Mouse (Mus musculus) lung, postnatal 0 days (tissue): Measurements from ENCODE around the gene Hook2.

Experiments
- CTCF ChIP-seq: IDR thresholded peaks from 2 replicates; pipeline ENCODE4 v1.5.1; 2016; ENCODE audit warnings: antibody characterized with exemption, mild to moderate bottlenecking
- EP300 ChIP-seq: IDR thresholded peaks from 2 replicates; pipeline ENCODE4 v1.6.1; 2016; ENCODE audit warnings: antibody characterized with exemption, mild to moderate bottlenecking, control low read depth

GRCm38 (mm10) chr8:84959811-84960210 is 30.6 kb upstream of the Hook2 start:
- TF ChIP-seq CTCF (no peak), EP300 (no peak)
